Mouse (Mus musculus): Measurements from ENCODE around the gene Angptl6.

The Angptl6 gene

DNA sequence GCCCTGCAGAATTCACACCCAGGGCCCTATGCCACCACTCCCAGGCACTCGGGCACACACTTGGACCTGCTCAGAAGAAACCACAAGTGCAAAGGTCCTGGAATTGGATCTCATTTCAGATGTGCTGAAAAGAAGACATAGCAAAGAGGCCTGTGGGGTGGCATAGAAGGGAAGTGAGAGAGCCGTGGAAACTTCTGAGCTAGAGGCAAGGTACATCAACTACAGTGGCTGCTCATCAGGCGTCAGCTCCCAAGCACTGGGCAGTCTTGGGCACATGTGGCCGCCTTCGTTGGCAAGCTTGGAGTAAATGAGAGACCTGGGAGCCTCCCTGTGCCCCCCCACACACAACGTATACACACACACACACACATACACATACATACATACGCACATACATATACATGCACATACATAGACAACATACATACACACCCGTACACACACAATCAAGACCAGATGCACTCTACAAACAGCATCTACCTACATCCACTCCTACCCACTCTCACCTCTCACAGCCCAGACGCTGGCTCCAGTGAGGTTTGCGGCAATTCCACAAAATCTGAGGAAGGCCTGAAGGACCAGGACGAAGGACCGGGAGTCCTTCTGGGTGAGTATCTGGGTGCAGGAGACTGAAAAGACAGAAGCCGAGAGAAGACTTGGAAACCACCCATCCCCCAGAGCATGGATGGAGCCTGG lies at the start of gene Angptl6:
Gene Angptl6 (minus strand): TSS at position 631 of the 696 bp plus-strand sequence.
- DNase-seq: no peak

GRCm38 (mm10) chr9:20923258-20923657 lies 43.7 kb upstream of the Angptl6 start:
- no peak for DNase-seq

DNA sequence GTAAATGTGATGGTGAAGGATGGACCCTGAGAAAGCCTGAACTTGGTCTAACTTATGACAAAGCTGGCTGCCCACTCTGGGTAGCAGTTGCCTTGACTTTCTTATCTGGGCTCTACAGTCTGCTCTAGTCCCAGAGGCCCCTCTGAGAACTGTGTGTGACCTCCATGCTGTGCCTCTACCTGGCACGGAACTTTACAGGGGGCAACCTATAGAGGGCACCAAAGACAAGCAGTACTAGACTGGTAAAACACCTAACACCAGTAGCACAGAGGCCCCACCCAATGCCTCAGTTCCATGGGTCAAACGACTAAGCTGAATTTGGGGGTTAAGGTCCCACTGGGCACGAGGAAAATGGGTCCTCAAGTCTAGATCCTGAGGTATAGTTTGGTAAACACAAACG lies 36.6 kb upstream of the Angptl6 start:
- no peak for DNase-seq

GRCm38 (mm10) chr9:20909948-20910347 lies 30.4 kb upstream of the Angptl6 start:
- DNase-seq: no peak

GRCm38 (mm10) chr9:20902174-20902491 lies 22.6 kb upstream of the Angptl6 start:
- no peak for DNase-seq

GRCm38 (mm10) chr9:20901466-20902173 lies 22.1 kb upstream of the Angptl6 start:
- DNase-seq: peak; percentile 54

DNA sequence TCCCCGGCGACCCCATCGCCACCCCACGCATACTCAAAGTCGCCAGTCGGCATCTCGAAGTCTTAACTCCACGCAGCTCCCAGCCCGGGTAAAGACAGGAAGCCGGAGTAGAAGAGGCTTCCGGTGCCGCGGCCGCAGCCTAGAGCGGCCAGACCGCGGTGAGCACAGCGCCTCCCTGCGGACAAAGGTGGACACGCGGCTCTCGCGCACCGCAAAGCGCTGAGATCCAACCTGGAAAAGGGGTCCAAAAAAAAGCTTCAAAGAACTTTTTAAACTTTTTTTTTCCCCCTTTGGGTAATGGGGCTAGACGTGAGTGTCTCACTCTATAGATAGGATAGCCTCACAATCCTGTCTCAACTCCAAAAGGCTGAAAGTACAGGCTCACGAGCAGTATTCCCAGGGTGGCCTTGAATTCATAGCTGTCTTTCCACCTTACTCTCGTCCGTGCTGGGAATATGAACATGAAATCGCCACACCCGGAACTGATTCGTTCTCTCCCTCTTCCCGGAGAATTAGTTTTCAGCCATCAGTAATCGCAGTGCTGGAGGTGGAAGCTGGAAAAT lies 19.1 kb upstream of the Angptl6 start, which contains the start of gene Eif3g:
Gene Eif3g (minus strand): TSS at position 113 of the 563 bp plus-strand sequence.
- DNase-seq: peak; percentile 81

- DNase-seq: no peak
These were observed 18.4 kb upstream of the Angptl6 start for GRCm38 (mm10) chr9:20897736-20898510.

- no peak for DNase-seq
These were observed 15.9 kb upstream of the Angptl6 start for GRCm38 (mm10) chr9:20895382-20895781.

DNA sequence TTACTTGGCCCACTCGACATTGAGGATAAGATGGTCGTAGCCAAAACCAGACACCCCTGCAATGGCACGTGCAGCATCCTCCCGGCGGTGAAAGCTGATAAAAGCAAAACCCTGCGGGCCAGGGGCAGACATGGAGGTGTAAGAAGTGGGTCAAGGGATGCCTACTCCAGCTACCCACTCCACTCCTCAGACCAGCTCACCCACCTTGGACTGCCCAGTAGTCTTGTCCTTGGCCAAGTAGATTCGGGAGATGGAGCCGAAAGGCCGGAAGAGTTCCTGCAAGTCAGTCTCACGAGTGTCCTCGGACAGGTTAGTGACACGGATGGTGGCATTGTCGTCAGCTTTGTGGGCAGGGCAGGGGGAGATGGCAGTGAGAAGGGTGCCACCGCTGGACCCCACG lies 15.1 kb upstream of the Angptl6 start:
- no peak for DNase-seq

GRCm38 (mm10) chr9:20893590-20894343 lies 14.2 kb upstream of the Angptl6 start:
- DNase-seq: no peak

DNA sequence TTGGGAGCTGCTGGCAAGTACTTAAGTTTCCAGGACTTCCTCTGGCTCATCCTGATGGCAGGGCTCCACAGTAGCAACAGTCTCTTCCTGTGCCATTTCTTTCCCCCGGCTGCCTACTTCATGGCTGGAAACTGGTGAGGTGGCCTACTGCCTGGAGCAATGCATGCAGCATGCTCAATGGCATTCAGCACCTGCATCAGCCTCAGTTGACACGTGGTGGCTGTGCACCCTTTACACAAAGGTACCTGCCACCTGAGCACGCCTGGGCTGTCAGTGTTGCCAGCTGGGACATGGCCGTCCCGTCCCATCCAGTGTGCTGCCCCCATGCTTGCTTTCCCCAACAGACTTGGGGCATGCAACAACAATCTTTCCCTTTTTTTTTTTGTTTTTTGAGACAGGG lies 13.5 kb upstream of the Angptl6 start:
- DNase-seq: no peak

DNA sequence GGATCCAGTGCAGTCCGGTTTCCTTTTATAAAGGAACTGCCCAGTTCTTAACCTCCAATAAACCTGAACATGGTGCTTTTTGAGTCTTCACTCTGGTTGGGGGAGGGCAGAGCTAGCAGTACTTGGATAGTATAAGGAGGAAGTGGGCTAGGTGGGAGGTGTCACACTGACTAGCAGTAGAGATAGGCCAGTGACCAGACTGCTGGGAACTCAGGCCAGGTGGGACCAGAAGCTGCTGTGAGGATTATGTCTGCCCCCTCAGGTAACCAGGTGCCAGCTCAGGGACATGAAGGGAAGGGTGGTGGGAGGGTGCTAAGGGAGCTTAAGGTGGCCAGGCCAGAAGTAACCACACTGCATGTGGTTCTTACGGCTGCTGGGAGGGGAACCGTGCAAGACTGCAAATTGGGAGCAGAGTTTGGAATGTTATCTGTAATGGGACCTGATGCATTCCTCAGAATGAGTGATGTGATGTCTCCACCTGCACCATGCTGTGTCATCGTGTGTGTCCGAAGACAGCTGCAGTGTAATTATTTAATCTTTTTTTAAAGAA lies 12.7 kb upstream of the Angptl6 start:
- peak; percentile 1 for DNase-seq

- DNase-seq: no peak
These were observed 12.0 kb upstream of the Angptl6 start for GRCm38 (mm10) chr9:20891339-20892103.

- no peak for DNase-seq
These were observed 10.9 kb upstream of the Angptl6 start for GRCm38 (mm10) chr9:20890411-20890810.

GRCm38 (mm10) chr9:20889185-20890141 lies 9.9 kb upstream of the Angptl6 start:
- no peak for DNase-seq

DNA sequence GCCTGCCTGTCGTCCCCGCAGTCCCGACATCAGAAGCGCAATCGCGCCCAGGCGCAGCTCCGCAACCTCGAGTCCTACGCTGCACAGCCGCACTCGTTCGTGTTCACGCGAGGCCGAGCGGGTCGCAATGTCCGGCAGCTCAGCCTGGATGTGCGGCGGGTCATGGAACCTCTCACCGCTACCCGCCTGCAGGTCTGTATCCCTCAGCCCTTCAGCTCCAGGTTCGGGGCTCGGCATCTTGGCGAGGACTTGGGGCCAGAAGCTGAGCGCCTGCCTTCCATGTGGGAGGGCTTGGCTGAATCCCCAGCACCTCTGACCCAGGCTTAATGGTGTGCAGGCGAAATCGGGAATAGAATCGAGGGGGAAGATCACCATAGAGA lies 8.8 kb upstream of the Angptl6 start:
- no peak for DNase-seq

DNA sequence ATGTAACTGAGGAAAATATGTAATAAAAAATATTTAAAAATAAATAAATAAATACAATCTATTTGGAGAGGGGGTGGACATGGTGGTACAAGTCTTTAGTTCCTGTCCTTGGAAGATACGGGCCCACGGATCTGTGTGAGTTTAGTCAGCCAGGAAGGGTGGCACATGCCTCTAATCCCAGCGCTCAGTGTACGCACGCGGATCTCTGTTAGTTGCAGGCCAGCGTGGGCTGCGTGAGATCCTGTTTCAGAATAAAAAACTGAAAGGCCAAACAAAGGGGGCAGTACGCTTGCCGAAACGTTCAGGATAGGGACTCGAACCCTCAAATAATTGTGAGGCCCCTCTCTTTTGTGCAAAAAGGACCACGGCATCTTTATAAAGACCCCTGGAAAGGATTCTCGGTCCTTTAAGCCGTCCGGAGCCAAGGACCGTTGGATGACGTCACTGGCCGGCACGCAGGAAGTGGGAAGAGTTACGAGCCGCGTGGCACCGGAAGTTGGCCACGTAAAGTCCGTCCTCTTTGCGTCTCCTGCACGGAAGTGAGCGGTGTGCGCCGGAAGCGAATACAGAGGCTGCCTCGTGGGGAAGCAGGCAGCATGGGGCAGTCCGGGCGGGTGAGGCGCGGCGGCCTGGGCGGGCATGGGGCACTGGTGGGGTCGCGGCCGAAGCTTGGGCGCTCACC lies 8.3 kb upstream of the Angptl6 start, which contains the start of gene Ppan:
Gene Ppan (plus strand): TSS at position 472 of the 682 bp plus-strand sequence.
- DNase-seq: peak; percentile 96

GRCm38 (mm10) chr9:20887191-20887590 lies 7.7 kb upstream of the Angptl6 start:
- DNase-seq: no peak

DNA sequence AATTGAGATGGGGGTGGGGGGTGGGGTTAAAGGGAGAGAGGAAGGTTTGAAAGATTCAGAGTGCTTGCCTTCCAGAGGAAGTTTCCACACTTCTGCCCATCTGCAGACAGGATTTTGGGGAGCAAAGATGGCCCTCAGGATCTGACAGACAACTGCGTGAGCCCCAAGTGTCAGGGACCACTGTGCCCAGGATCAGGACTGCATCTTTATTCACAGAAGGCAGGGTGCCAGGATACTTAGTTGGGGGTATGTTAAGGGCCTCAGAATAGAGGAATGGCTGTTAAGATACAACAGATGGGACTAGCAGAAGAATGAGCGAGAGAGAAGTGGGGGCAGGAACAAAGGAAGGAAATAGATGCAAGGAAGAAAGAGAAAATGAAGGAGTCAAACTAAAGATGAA lies 7.0 kb upstream of the Angptl6 start:
- no peak for DNase-seq

All from cerebellum, adult 9-10 months (tissue).